Mouse (Mus musculus): ENCODE results near the gene Coro2b.
A peak's percentile ranks its signal among the peaks of the same experiment; 100 is the strongest.

Coro2b gene

GRCm38 (mm10) chr9:62513492-62514133 lies 23.2 kb downstream of the Coro2b start:
- DNase-seq (ENCODE audit: low read depth) = no peak

GRCm38 (mm10) chr9:62510530-62510936 lies 26.3 kb downstream of the Coro2b start:
- DNase-seq (ENCODE audit: low read depth) = peak; percentile 77

GRCm38 (mm10) chr9:62509617-62510016 lies 27.2 kb downstream of the Coro2b start:
- DNase-seq (ENCODE audit: low read depth) = no peak

GRCm38 (mm10) chr9:62508740-62509524 lies 27.9 kb downstream of the Coro2b start:
- DNase-seq (ENCODE audit: low read depth) = no peak

- no peak for DNase-seq (ENCODE audit: low read depth)
These were observed 30.3 kb downstream of the Coro2b start for GRCm38 (mm10) chr9:62506467-62507067.

GRCm38 (mm10) chr9:62504129-62504528 lies 32.7 kb downstream of the Coro2b start:
- DNase-seq (ENCODE audit: low read depth) = no peak

- no peak for DNase-seq (ENCODE audit: low read depth)
These were observed 34.5 kb downstream of the Coro2b start for GRCm38 (mm10) chr9:62502361-62502760.

- no peak for DNase-seq (ENCODE audit: low read depth)
These were observed 35.3 kb downstream of the Coro2b start for GRCm38 (mm10) chr9:62501566-62501965.

- no peak for DNase-seq (ENCODE audit: low read depth)
These were observed 36.8 kb downstream of the Coro2b start for GRCm38 (mm10) chr9:62500007-62500406.

GRCm38 (mm10) chr9:62498945-62499344 lies 37.9 kb downstream of the Coro2b start:
- no peak for DNase-seq (ENCODE audit: low read depth)

GRCm38 (mm10) chr9:62497135-62498092 lies 39.4 kb downstream of the Coro2b start:
- peak; percentile 31 for DNase-seq (ENCODE audit: low read depth)

GRCm38 (mm10) chr9:62492306-62492990 lies 44.4 kb downstream of the Coro2b start:
- DNase-seq (ENCODE audit: low read depth) = no peak

- DNase-seq (ENCODE audit: low read depth) = no peak
These were observed 45.2 kb downstream of the Coro2b start for GRCm38 (mm10) chr9:62491611-62492010.

GRCm38 (mm10) chr9:62491104-62491503 lies 45.7 kb downstream of the Coro2b start:
- DNase-seq (ENCODE audit: low read depth) = peak; percentile 15

- no peak for DNase-seq (ENCODE audit: low read depth)
These were observed 52.7 kb downstream of the Coro2b start for GRCm38 (mm10) chr9:62484107-62484506.

- no peak for DNase-seq (ENCODE audit: low read depth)
These were observed 54.1 kb downstream of the Coro2b start for GRCm38 (mm10) chr9:62482788-62483187.

- DNase-seq (ENCODE audit: low read depth) = no peak
These were observed 55.8 kb downstream of the Coro2b start for GRCm38 (mm10) chr9:62480898-62481642.

- DNase-seq (ENCODE audit: low read depth) = no peak
These were observed 56.7 kb downstream of the Coro2b start for GRCm38 (mm10) chr9:62480149-62480548.

GRCm38 (mm10) chr9:62476782-62477487 lies 59.9 kb downstream of the Coro2b start:
- DNase-seq (ENCODE audit: low read depth) = no peak

- no peak for DNase-seq (ENCODE audit: low read depth)
These were observed 62.6 kb downstream of the Coro2b start for GRCm38 (mm10) chr9:62474206-62474605.

All from naive thymus-derived CD4-positive, alpha-beta T cell, adult 2 months (primary cell).